Mouse (Mus musculus) thymus, postnatal 14 days (tissue): ENCODE data around the gene Armh4.

Experiments
- DNase-seq: peaks from one replicate; pipeline ENCODE4 v3.0.0; 2021

Gene Armh4

DNA sequence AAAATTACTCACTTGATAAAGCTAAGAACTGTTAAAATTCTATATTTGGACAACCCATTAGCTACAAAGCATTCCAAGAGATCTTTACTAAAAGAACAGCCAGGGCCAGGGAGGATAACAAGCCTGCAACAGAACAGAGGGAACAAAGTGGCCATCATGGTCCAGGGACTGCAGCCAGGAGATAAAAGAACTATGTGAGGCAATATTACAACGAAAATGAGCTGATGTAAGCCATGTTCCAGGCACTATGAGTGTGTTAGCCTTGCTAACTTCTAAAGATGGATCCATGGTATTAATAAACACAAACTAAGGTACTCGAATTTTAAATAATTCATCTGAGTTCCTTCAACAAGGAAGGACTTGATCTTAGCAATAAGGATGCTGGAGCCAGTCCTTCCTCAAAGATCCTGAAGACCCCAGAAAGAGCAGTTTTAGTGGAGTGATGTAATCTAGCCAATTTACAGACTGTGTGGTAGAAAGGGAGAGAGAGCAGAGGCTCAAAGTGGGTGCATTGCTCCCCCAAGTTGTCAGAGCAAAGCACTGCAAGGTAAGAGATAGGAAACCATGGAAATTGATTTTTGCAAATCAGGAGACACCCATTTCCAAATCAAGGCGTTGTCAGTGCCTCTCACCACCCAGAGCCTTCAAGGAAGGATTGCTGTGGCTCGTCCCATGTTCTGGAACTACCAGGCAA is 59.7 kb downstream of the Armh4 start:
- DNase-seq: no peak

- no peak for DNase-seq
Measured at GRCm38 (mm10) chr14:49722782-49723181, 60.4 kb downstream of the Armh4 start.

- DNase-seq: no peak
Measured at GRCm38 (mm10) chr14:49721281-49721680, 61.9 kb downstream of the Armh4 start.

- DNase-seq: no peak
Measured at GRCm38 (mm10) chr14:49719678-49720077, 63.5 kb downstream of the Armh4 start.

DNA sequence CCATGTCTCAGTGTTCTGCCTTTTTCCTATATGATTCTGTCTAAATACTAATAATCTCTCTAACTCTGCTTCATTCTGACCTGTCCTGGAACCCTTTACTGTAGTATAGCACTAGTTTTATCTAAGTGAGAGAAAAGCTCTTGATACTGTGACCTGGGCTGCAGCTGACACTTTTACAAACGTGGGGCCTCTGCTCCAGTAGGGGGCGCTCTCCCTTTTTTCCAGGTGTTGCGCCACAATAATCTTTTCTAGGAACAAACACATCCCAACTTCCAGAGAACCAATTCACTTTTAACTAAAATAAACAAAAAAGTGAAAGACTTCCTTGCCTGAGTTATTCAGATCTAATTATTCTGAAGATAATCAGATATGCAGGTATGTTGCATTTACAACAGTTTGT is 72.2 kb downstream of the Armh4 start:
- DNase-seq: no peak

DNA sequence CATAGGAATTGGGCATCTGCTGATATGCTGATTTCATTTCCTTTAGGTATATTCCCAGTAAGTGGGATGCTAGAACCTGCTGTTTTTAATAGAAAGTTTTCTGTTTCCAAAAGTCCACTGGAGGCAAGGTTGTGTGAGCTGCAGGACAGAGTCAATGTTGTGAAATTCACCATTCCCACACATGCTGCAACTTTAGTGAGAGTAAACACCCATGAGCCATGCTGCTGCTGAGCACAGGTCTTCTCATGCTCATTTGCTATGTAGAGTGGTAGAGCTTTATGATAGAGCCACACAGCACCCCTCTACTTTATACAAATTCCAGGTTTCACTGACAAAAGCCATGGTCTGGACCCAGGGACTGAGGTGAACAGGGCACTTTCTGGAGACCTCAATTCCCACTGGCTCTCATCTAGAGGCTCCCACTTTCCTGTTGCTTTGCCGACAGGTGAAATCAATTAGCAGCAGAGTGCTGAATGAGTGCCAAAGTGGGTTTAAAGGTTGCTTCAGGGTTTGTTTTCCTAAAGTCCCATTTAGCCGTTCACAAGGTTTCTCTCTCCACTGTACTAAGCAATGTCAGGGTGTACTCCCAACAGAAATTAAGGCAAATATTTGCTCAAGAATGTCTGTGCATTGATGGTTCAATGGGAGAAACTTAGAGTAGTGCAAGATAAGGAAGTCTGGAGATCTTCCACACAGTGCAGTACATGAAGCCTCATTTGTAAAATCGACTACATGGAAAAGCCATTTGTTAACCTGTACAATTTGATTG is 79.6 kb downstream of the Armh4 start:
- DNase-seq: no peak

- no peak for DNase-seq
Measured at GRCm38 (mm10) chr14:49679511-49680284, 103.5 kb downstream of the Armh4 start.

- no peak for DNase-seq
Measured at GRCm38 (mm10) chr14:49676580-49676979, 106.6 kb downstream of the Armh4 start.

DNA sequence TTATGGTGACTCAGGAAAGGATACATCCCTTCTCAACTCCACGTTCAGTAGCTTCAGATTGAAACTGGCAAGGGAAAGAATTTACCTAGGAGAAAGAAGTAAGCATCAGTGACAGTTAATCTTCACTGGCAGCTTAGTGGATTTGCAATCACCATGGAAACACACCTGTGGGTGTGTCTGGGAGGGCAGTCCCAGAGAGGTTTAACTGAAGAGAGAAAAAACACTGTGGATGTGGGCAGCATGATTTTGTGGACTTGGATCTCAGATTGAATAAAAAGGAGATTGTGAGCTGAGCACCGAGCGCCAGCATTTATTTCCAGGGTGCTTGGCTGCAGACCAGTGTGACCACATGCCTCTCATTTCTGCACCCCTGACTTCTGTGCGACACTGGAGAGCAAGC is 122.7 kb downstream of the Armh4 start:
- DNase-seq: no peak

- no peak for DNase-seq
Measured at GRCm38 (mm10) chr14:49649191-49649590, 134.0 kb downstream of the Armh4 start.

DNA sequence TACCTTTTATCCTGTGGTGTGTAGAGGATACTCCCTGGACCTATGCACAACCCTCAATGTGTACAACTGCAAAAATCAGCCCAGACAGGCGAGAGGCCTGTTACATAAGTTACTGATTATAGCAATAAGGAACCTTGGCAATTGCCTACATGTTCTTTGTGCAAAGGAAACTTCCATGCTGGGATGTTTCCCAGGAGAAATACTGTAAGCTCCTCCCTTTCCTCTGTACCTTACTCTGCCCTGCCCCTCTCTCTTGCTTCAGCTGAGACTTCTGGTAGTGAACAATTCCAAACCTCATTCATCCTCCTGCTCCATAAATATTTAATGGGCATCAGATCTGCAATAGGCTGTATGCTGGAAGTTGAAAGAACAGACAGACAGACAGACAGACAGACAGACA is 145.8 kb downstream of the Armh4 start:
- DNase-seq: no peak

DNA sequence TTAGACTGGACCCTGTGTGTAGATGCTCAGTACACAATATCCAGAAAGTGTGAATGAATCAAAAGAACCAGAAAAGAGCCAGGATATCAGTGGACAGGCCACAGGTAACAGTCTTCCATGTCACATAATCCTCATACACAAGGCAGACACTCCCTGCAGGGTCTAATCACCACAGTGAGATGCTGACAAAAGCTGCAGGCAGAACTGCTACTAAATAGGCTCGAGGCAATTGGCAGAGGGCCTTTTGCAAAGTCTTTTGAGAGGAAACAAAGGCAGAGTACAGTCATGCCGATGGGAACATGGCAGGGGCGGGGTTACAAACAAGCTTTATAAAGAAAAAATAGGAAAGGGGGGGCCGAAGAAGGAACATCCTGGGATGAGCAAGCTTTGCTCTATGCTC is 157.1 kb downstream of the Armh4 start:
- no peak for DNase-seq
